Mouse (Mus musculus): ENCODE measurements around the gene Tm6sf1.

- TF ChIP-seq USF1 (IDR thresholded peaks at IDR 0.05; ENCODE audit: low read depth) (no peak), POLR2AphosphoS2 (IDR thresholded peaks at IDR 0.05; ENCODE audit: insufficient read length, low read depth) (no peak), MAX (IDR thresholded peaks at IDR 0.05; ENCODE audit: low read depth) (no peak)
These were observed 8.6 kb downstream of the Tm6sf1 start for GRCm38 (mm10) chr7:81867231-81867930.
